Mouse (Mus musculus) monocyte, adult 5-6 weeks (primary cell): Measurements from ENCODE around the gene Ccn5. TPM values are rescaled to one million over a fixed set of nuclear protein-coding genes. Genes with fewer than 3 reads are reported as not detected.

Source experiments
- ATAC-seq: fragments of 153-309, 156-312 bp; replicated peaks from 2 replicates; pipeline ENCODE4 v1.8.0; 2017; ENCODE audit warnings: mild to moderate bottlenecking; ENCODE audit not compliant: low TSS enrichment, insufficient number of reproducible peaks, severe bottlenecking, poor library complexity, low FRiP score
- total RNA-seq: library from RNA; stranded (forward); fragments of 200-1000, 200-491, 200-594 nt; gene quantifications from 3 replicates; pipeline ENCODE4 v1.2.3, GENCODE M21; 2017

Ccn5 gene
- total RNA-seq, 1 experiment from 2014 or later: not detected

DNA sequence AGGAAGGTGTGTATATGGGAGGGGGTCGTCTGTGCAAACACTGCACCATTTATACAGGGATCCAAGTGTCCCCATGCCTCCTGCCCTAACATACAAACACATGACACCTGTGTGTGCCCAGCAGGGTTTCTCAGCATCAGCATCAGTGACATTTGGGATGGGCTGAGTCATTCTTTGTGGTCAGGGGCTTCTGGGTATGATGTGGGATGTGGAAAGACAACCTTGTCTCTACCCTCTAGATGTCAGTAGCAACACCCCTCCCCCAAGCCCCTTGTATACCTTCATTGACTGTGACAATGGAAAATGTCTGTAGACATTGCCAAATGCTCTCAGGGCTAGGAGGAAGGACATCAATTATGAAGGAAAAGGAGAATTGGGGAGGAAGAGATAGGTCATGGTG is 10.5 kb downstream of the Ccn5 start:
- no peak for ATAC-seq

DNA sequence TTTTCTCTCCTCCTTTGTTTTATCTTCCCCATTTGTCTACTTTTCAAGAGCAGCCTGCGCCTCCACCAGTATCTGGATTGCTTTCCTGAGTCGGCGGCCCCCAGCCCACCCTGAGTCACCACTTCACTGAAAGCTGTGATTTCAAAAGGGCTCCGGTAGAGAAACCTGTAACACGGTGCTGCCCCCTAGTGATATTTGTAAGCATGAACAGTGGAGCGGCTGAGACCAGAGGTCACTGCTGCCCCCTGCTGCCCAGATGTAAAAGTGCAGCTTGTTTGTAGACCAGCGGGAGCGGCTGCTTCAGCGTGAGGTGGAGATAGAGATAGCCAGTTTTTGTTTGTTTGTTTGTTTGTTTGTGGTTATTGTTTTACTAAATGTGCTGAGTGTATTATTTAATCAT is 17.4 kb downstream of the Ccn5 start:
- peak; percentile 99 for ATAC-seq

DNA sequence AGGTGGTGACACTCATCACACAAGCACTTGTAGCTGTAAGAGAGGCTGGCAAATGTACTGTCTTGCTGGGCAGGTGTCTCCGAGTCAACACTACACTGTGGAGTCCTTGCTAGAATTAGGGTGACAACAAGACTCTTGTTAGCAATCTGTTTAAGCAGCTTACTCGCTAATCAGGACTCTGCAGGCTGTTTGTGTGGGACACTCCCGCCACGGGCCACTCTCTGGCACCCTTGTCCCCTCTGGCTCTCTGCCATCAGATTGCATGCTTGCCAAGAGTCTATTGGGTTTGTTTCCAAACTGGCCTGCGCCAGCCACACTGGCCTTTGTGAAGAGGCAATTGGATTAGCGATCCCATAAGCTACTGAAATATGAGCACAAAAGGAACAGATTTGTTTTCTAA is 18.9 kb downstream of the Ccn5 start:
- no peak for ATAC-seq

DNA sequence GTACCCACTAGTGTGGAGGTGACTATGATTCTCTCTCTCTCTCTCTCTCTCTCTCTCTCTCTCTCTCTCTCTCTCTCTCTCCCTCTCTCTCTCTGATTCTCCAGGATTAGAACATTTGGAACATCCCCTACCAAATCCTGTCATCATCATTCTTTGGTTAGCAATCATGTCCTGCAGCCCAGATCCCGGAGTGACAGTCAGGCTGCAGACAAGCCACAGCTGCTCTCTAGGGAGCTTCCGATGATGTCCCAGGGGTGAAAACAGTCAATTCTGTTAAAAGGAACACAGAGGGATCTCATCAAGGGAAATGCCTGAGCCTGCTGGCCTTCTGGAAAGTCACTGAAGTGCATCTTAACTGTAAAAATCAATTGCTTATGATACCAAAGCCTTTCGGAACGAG is 21.4 kb downstream of the Ccn5 start:
- ATAC-seq: no peak

DNA sequence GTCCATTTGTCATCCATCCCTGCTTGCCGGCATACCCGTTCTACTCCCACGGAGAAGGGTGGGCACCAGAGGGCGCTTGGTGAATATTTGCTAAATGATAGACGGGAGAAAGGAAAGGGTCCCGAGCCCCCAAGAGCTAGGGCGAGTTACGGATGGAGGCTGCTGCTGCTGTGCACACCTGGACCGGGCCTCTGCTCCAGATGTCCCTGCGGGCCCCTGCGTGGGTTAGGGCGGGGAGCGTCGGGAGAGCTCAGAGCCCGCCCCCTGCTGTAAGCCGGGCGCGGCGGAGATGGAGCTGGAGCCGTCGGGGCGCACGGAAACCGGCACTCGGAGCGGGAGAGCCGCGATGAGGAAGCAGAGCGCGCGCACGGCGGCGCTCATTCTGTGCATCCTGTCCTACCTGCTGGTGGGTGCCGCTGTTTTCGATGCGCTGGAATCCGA is 32.8 kb downstream of the Ccn5 start, which contains the start of gene Kcnk15:
Gene Kcnk15 (plus strand): TSS at position 191 of the 441 bp plus-strand sequence.
- no peak for ATAC-seq

DNA sequence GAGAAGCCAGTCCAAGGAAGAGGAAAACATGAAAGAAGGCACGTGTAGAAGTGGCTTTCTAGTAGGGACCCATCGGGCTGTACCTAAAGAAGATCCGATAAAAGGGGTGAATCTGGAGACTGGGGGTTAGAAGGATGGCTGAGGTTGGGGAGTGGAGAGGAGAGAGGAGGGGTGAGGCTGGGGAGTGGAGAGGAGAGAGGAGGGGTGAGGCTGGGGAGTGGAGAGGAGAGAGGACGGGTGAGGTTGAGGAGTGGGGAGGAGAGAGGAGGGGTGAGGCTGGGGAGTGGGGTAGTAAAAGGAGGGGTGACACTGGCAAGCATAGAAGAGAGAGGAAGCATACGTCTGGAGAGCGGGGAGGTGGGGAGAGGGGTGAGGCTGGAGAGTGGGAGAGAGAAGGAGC is 36.6 kb downstream of the Ccn5 start:
- peak; percentile 53; the same call in 1 of the 2 replicates for ATAC-seq

DNA sequence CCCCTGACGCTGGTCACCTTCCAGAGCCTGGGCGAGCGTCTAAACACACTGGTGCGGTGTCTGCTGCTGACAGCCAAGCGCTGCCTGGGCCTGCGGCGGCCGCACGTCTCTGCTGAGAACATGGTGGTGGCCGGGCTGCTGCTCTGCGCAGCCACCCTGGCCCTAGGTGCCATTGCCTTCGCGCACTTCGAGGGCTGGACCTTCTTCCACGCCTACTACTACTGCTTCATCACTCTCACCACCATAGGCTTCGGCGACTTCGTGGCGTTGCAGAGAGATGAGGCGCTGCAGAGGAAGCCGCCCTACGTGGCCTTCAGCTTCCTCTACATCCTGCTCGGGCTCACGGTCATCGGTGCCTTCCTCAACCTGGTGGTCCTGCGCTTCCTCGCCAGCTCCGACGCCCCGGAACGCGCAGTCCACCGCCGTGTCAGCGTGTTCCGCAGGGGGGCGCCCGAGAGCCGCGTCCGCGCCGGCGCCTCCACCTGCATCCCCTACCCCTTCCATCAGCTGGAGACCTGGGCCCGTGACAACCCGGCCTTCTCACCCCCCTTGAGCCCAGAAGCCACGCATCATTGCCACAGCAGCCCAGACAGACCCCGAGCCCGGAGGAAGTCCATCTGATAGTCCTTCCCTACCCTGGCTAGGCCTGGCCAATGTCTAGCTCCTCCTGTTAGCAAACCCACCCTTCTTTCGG is 37.7 kb downstream of the Ccn5 start:
- ATAC-seq: no peak

DNA sequence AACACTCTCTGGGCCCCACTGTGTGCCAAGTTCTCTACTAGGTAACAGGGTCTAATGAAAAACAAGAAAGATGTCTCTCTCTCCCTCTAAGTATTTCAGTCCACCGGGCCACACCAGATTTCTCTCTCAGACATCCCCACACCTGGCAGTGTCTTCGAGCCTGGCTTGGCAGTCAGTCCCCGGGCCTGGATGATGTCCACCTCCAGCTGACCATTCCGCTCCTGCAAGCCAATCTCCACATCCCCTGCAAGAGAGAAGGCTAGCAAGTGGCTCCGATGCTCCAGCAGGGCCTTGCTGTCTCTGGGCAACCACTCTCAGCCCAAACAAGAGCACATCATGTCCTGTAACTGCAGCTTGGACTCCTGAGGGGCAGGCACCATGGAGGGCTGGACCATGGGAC is 44.6 kb downstream of the Ccn5 start:
- no peak for ATAC-seq

DNA sequence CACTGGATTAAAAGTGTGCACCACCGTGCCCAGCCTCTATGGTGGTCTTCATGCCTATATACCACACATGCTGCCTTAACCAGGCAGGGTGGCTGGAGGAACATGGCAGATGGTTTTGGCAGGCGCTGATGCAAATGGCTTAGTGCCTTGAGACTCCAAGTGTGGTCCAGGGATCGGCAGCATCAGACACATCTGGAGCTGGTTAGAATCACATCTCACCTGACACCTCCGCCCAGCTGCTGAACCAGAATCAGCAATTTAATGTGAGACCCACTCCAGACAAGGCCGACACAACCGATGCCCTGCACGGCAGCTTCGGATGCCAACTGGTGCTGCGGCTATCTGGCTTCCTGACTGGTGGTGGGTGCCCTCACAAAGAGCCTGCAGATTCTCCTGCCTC is 45.4 kb downstream of the Ccn5 start:
- ATAC-seq: no peak

DNA sequence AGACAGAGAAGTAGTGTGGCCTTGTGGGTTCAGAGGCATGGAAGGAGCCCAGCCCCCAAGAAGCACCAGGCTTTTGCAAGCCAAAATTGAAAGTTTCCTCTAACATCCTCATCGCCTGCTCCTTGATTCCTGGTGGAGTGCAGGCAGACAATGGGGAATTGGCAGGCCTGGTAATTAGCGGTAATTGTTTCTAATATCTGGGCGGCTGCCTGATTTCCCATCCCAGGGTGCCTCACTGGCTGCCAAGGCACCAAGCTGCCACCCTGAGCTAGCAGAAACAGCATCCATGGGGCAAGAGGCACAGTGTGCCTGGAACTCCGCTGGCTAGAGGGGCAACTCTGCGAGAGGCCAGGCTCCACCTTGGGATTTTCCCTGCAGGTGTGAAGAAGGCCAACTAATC is 49.1 kb downstream of the Ccn5 start:
- ATAC-seq: no peak

DNA sequence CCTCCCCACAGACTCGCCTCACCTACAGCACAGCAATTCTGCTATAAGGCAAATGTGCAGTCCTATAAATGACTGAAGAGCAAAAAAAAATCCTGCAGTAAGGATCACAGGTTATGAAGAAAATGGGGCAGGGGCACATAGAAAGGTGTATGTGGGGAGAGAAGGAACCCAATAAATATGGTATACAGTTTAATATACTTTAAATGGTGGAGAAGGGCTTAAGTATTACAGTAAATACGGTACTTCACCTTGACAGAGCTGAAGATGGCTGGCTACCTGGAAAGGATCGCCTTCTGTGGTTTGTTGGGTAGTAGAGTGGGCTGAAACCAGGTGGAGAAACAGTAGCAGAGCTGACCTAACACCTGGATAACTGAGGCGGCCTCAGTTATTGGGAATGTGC is 50.6 kb downstream of the Ccn5 start:
- ATAC-seq: no peak

DNA sequence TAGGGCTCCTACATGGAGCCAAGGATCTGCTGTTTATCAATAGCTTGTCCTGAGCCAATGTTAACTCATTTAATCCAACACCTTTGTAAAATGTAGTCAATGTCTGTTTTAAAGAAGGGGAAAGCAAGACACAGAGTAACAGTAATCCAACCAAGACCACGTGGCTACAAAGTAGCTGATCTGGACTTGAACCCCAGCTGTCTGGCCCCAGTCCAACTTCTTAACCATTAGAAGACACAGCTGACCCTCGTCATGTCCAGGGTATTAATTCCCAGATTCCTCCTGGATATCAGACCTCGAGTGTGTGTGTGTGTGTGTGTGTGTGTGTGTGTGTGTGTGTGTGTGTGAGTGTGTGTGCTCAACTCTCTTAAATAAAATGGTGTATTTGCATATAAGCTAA is 51.2 kb downstream of the Ccn5 start:
- no peak for ATAC-seq

DNA sequence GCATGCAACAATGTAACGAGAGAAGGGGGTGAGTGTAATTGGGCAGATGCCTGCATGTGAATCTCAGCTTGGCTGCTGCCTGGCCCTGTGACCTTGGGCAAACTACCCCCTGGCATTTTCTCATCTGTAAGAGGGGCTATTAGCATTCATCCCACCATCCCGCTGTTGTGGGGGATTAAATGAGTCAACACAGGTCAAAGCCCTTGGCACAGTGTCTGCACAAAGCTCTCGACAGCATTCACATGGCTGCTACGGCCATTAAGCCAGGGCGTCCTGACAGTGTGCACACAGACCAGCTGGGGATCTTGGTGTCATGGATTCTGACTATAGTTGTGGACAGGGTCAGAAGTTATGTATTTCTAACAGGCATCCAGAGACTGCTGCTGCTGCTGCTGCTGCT is 54.2 kb downstream of the Ccn5 start:
- ATAC-seq: no peak

DNA sequence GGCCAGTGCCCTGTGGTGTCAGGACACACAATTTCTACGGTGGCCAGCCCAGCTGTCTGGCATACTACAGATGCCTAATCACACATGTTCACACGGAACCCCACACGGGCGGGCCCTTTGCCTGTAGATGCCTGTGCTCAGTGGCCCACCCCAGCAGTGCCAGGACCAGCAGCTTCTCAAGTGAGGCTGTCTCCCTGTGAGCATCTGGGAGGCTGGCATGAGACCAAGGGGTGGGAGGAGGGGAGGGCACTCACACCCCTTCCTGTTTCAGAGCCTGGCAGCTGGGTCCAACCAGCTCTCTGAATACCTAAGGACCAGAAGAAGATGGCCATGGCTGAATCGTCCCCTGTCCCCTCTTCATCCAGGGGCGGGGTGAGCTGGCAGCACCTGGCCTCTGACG is 54.8 kb downstream of the Ccn5 start:
- no peak for ATAC-seq

DNA sequence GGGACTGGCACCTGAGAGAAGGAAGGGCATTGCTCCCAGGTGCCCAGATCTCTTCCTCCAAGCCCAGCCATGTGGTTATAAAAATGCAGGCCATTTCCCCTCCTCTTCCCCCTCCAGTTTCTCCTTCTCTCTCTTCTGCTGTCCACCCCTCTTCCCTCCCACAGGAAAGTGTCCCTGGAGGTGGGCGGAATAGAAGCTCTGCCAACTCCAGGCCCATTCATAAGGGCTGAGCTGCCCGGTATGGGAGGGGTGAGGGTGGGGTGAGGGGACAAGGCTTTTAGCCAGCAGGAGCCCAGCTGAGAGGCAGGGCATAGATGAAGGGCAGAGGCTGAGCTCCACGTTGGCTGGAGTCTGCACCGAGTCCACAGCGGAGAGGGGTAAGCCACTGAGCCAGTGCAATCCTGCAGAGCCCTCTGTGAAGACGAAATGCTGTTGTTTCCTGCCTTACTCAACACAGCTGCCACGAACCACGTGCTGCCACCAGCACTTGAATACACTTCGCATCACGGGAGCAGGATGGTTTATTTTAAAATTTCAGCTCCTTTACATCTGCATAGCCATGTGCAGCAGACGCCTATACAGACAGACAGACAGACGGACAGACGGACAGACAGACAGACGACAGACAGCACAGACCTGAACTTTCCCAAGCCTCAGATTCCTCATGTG is 56.3 kb downstream of the Ccn5 start:
- no peak for ATAC-seq

DNA sequence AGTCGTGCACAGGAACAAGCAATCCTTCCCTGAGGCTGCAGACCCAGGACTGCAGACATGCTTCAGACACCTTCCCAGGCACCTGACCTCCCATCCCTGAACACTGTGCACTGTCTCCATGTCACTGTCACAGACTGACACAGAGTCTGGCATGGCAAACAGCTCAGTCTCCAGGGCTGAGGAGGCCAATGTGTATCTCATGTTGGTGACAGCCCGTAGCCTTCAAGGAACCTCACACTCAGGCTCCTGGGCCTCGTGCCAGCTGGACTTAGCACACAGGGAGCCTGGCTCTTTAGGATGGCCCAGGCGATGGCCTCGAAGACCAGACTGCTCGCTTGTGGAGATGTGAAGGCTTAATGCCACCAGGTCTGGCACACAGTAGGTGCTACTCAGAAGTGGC is 60.2 kb downstream of the Ccn5 start:
- ATAC-seq: no peak

Other genes with a start within 250 kb of the Ccn5 start
- 23.3 to 53.6 TPM (median 28.7 TPM) in 3 replicates for gene Ttpal, start 218.5 kb upstream of the Ccn5 start, total RNA-seq
- gene Serinc3, start 175.7 kb upstream of the Ccn5 start, total RNA-seq: 811 to 879 TPM (median 868 TPM) in 3 replicates
- 35.5 to 40.2 TPM (median 39.7 TPM) in 3 replicates for gene Pkig, start 162.5 kb upstream of the Ccn5 start, total RNA-seq
- gene Ada, start 70.6 kb upstream of the Ccn5 start, total RNA-seq: 2.3 to 4.2 TPM (median 3.8 TPM) in 3 replicates
- gene Kcnk15, start 32.8 kb downstream of the Ccn5 start, total RNA-seq: not detected in 3 replicates
- not detected in 3 replicates for gene Rims4, start 97.8 kb downstream of the Ccn5 start, total RNA-seq
- 50.9 to 83.0 TPM (median 67.5 TPM) in 3 replicates for gene Ywhab, start 174.1 kb downstream of the Ccn5 start, total RNA-seq
- 1.9 to 3.5 TPM in 2 of 3 replicates, not detected in the other for gene Pabpc1l, start 204.6 kb downstream of the Ccn5 start, total RNA-seq
- 304 to 378 TPM (median 341 TPM) in 3 replicates for gene Stk4, start 249.5 kb downstream of the Ccn5 start, total RNA-seq